32 mouse cellular contexts compared by ENCODE assay signal in genomic region chr15:11369572-11369971, GRCm38 (mm10).
"Had no signal": no experiment of that assay in that cellular context is flagged by ENCODE, and none has a peak within 500 bp of the region (broad histone marks: within the 10 kb centered on the region; RNA-seq: fewer than 3 reads in every experiment).

No protein-coding gene starts in this region.

- H3K9ac ChIP-seq: limb, embryonic 12.5 days; limb, embryonic 13.5 days; limb, embryonic 15.5 days; liver, embryonic 12.5 days; liver, embryonic 13.5 days; liver, embryonic 14.5 days; liver, embryonic 15.5 days; liver, postnatal 0 days; lung, embryonic 14.5 days; lung, embryonic 15.5 days; midbrain, embryonic 12.5 days; midbrain, embryonic 13.5 days; midbrain, embryonic 15.5 days; neural tube, embryonic 12.5 days had no signal

- H3K9me3 ChIP-seq: limb, embryonic 10.5 days; limb, embryonic 12.5 days; limb, embryonic 13.5 days; limb, embryonic 15.5 days; liver, embryonic 12.5 days; liver, embryonic 13.5 days; liver, embryonic 15.5 days; lung, embryonic 15.5 days; megakaryocyte, embryonic 14.5 days; midbrain, embryonic 10.5 days; midbrain, embryonic 12.5 days; midbrain, embryonic 13.5 days; midbrain, embryonic 15.5 days; neural tube, embryonic 12.5 days had no signal

- H3K36me3 ChIP-seq: limb, embryonic 10.5 days; limb, embryonic 12.5 days; limb, embryonic 13.5 days; limb, embryonic 15.5 days; liver, embryonic 12.5 days; liver, embryonic 13.5 days; liver, embryonic 15.5 days; lung, embryonic 15.5 days; midbrain, embryonic 10.5 days; midbrain, embryonic 12.5 days; midbrain, embryonic 13.5 days; midbrain, embryonic 15.5 days; neural tube, embryonic 12.5 days had no signal

- H3K4me1 ChIP-seq: limb, embryonic 10.5 days; limb, embryonic 12.5 days; limb, embryonic 13.5 days; limb, embryonic 15.5 days; liver, embryonic 12.5 days; liver, embryonic 13.5 days; liver, embryonic 15.5 days; lung, embryonic 15.5 days; megakaryocyte, embryonic 14.5 days; midbrain, embryonic 10.5 days; midbrain, embryonic 12.5 days; midbrain, embryonic 13.5 days; midbrain, embryonic 15.5 days; neural tube, embryonic 12.5 days had no signal

- DNase-seq: left cerebral cortex, postnatal 4 days; liver; liver, embryonic 13.5 days; liver, postnatal 0 days; lung, adult 18-20 months; lung, adult 2 months; lung, embryonic 14.5 days; lung, postnatal 10 days; lung, postnatal 14 days; lung, postnatal 36 days; lung, postnatal 4 days; midbrain, embryonic 14.5 days had no signal

- H3K27me3 ChIP-seq: limb, embryonic 12.5 days; limb, embryonic 13.5 days; limb, embryonic 15.5 days; liver, embryonic 12.5 days; liver, embryonic 13.5 days; liver, embryonic 15.5 days; lung, embryonic 15.5 days; midbrain, embryonic 12.5 days; midbrain, embryonic 13.5 days; midbrain, embryonic 15.5 days; neural tube, embryonic 12.5 days had no signal

- H3K4me2 ChIP-seq: limb, embryonic 12.5 days; limb, embryonic 13.5 days; limb, embryonic 15.5 days; liver, embryonic 11.5 days; liver, embryonic 12.5 days; liver, embryonic 13.5 days; liver, embryonic 15.5 days; lung, embryonic 14.5 days; lung, embryonic 15.5 days; midbrain, embryonic 11.5 days; midbrain, embryonic 12.5 days; midbrain, embryonic 13.5 days; midbrain, embryonic 15.5 days; neural tube, embryonic 12.5 days had no signal

- H3K27ac ChIP-seq: limb, embryonic 10.5 days; limb, embryonic 12.5 days; limb, embryonic 13.5 days; limb, embryonic 15.5 days; liver, embryonic 12.5 days; liver, embryonic 13.5 days; liver, embryonic 14.5 days; liver, embryonic 15.5 days; lung, embryonic 15.5 days; macrophage; midbrain, embryonic 10.5 days; midbrain, embryonic 12.5 days; midbrain, embryonic 13.5 days; midbrain, embryonic 15.5 days; neural tube, embryonic 12.5 days had no signal

- H3K4me3 ChIP-seq: limb, embryonic 10.5 days; limb, embryonic 12.5 days; limb, embryonic 13.5 days; limb, embryonic 15.5 days; liver, embryonic 12.5 days; liver, embryonic 13.5 days; liver, embryonic 15.5 days; lung, embryonic 15.5 days; megakaryocyte, embryonic 14.5 days; midbrain, embryonic 10.5 days; midbrain, embryonic 12.5 days; midbrain, embryonic 13.5 days; midbrain, embryonic 15.5 days; myocyte; neural tube, embryonic 12.5 days had no signal

- ATAC-seq: liver, embryonic 12.5 days; liver, postnatal 0 days; lung, postnatal 0 days; midbrain, embryonic 13.5 days; midbrain, embryonic 15.5 days; midbrain, embryonic 16.5 days had no signal
